Mouse (Mus musculus) thymus, adult 2 months (tissue): ENCODE measurements at regions not wholly inside any gene's neighbourhood (a gene's known extent, or its start where the extent isn't known, plus 50 kb on each side); places are given as distances from the start of the nearest gene placed in this dataset.

Experiments used
- DNase-seq: peaks from one replicate; pipeline ENCODE4 v3.0.0; 2021
- H3K27ac ChIP-seq: fragments of 200-500 bp; 2 replicates; pipeline ENCODE4 v1.5.1; 2012; ENCODE audit warnings: low read length, control low read depth; ENCODE audit not compliant: control insufficient read depth, insufficient read depth
- H3K27me3 ChIP-seq: fragments of 200-500 bp; 2 replicates; pipeline ENCODE4 v1.6.1; 2012; ENCODE audit warnings: mild to moderate bottlenecking, low read length, moderate library complexity, mixed read lengths; ENCODE audit not compliant: control insufficient read depth, insufficient read depth
- H3K36me3 ChIP-seq: fragments of 200-500 bp; 2 replicates; pipeline ENCODE4 v1.6.1; 2012; ENCODE audit warnings: mild to moderate bottlenecking, low read length, moderate library complexity; ENCODE audit not compliant: control insufficient read depth, insufficient read depth
- H3K4me1 ChIP-seq: fragments of 200-500 bp; replicated peaks from 2 replicates; pipeline ENCODE4 v1.6.1; 2012; ENCODE audit warnings: low read length; ENCODE audit not compliant: control insufficient read depth, insufficient read depth
- H3K4me3 ChIP-seq: fragments of 200-500 bp; 2 replicates; pipeline ENCODE4 v1.5.1; 2012; ENCODE audit warnings: mild to moderate bottlenecking, low read length, control low read depth, moderate library complexity; ENCODE audit not compliant: control insufficient read depth, insufficient read depth
- CTCF ChIP-seq: fragments of 200-500 bp; IDR thresholded peaks from 2 replicates; pipeline ENCODE4 v1.5.1; 2012; ENCODE audit warnings: mild to moderate bottlenecking, control low read depth, low read length, moderate library complexity, borderline replicate concordance; ENCODE audit not compliant: control insufficient read depth, poor library complexity, insufficient read depth; ENCODE audit errors: extremely low read depth
- POLR2A ChIP-seq: fragments of 200-500 bp; IDR thresholded peaks from 2 replicates; pipeline ENCODE4 v1.6.1; 2012; ENCODE audit warnings: mild to moderate bottlenecking, low read length, control low read depth, moderate library complexity; ENCODE audit not compliant: control insufficient read depth, poor library complexity, insufficient read depth; ENCODE audit errors: extremely low read depth
- WGBS: fragments of 180-500 bp; shearing (Covaris S2); methylation state at CpG from one replicate; pipeline ENCODE4 v1.1.7; 2018; 5-methylcytosine and 5-hydroxymethylcytosine counted together

GRCm38 (mm10) chr11:64369516-64369915, 65.6 kb upstream of the Hs3st3a1 start:
- Histone ChIP-seq H3K27me3 (no peaks in the 10 kb centered on the region), H3K4me1 (no peaks in the 10 kb centered on the region), H3K27ac (no peak overlapping the region), H3K4me3 (no peak overlapping the region), H3K36me3 (no peaks in the 10 kb centered on the region)
- WGBS, result 85% methylated on average over 8 of the region's 8 CpGs
- no peak for TF ChIP-seq POLR2A
- no peak for TF ChIP-seq CTCF
- no peak for DNase-seq

- Histone ChIP-seq H3K27me3 (no peaks in the 10 kb centered on the region), H3K36me3 (no peaks in the 10 kb centered on the region), H3K27ac (no peak overlapping the region), H3K4me1 (no peaks in the 10 kb centered on the region), H3K4me3 (no peak overlapping the region)
- DNase-seq, result no peak
- WGBS, result 92% methylated on average over 11 of the region's 11 CpGs
- no peak for TF ChIP-seq CTCF
- TF ChIP-seq POLR2A, result no peak
Observed at GRCm38 (mm10) chr11:64335456-64335855, 99.7 kb upstream of the Hs3st3a1 start.

GRCm38 (mm10) chr11:64332406-64332805, 102.7 kb upstream of the Hs3st3a1 start:
- no peaks in the 10 kb centered on the region for H3K27me3 ChIP-seq
- TF ChIP-seq POLR2A (no peak), CTCF (no peak)
- H3K27ac ChIP-seq, result no peak overlapping the region
- no peaks in the 10 kb centered on the region for H3K4me1 ChIP-seq
- no peak for DNase-seq
- WGBS, result 92% methylated on average over 7 of the region's 7 CpGs
- H3K4me3 ChIP-seq, result no peak overlapping the region
- no peaks in the 10 kb centered on the region for H3K36me3 ChIP-seq

GRCm38 (mm10) chr11:64331811-64332210, 103.3 kb upstream of the Hs3st3a1 start:
- no peak overlapping the region for H3K4me3 ChIP-seq
- TF ChIP-seq POLR2A, result no peak
- no peak for TF ChIP-seq CTCF
- H3K27me3 ChIP-seq, result no peaks in the 10 kb centered on the region
- DNase-seq, result no peak
- H3K27ac ChIP-seq, result no peak overlapping the region
- 90% methylated on average over 5 of the region's 5 CpGs for WGBS
- H3K36me3 ChIP-seq, result no peaks in the 10 kb centered on the region
- no peaks in the 10 kb centered on the region for H3K4me1 ChIP-seq

GRCm38 (mm10) chr11:64329129-64329528, 106.0 kb upstream of the Hs3st3a1 start:
- Histone ChIP-seq H3K27ac (no peak overlapping the region), H3K4me1 (no peaks in the 10 kb centered on the region), H3K4me3 (no peak overlapping the region), H3K27me3 (no peaks in the 10 kb centered on the region), H3K36me3 (no peaks in the 10 kb centered on the region)
- 7% methylated on average over 3 of the region's 3 CpGs for WGBS
- no peak for DNase-seq
- TF ChIP-seq CTCF (no peak), POLR2A (no peak)

GRCm38 (mm10) chr11:64327771-64328170, 107.4 kb upstream of the Hs3st3a1 start:
- Histone ChIP-seq H3K36me3 (no peaks in the 10 kb centered on the region), H3K27me3 (no peaks in the 10 kb centered on the region), H3K4me1 (no peaks in the 10 kb centered on the region), H3K27ac (no peak overlapping the region), H3K4me3 (no peak overlapping the region)
- TF ChIP-seq CTCF, result no peak
- TF ChIP-seq POLR2A, result no peak
- DNase-seq, result no peak
- over 99% methylated on average over 3 of the region's 3 CpGs for WGBS

- no peak for DNase-seq
- no peaks in the 10 kb centered on the region for H3K4me1 ChIP-seq
- 94% methylated on average over 7 of the region's 7 CpGs for WGBS
Observed at GRCm38 (mm10) chr11:64326646-64327045, 108.5 kb upstream of the Hs3st3a1 start.

More at GRCm38 (mm10) chr11:64326646-64327045, 108.5 kb upstream of the Hs3st3a1 start:
- Histone ChIP-seq H3K27ac (no peak overlapping the region), H3K36me3 (no peaks in the 10 kb centered on the region), H3K4me3 (no peak overlapping the region), H3K27me3 (no peaks in the 10 kb centered on the region)
- TF ChIP-seq POLR2A, result no peak
- no peak for TF ChIP-seq CTCF
